Mouse (Mus musculus): ENCODE measurements around the gene Syngr3. TPM values are rescaled to one million over a fixed set of nuclear protein-coding genes. Genes with fewer than 3 reads are reported as not detected.
A peak's percentile ranks its signal among the peaks of the same experiment; 100 is the strongest.
"Not testable (repeated sequence)": the region's sequence is repeated elsewhere in the genome, so short reads cannot be mapped to it uniquely, and the experiment has no call there.

The Syngr3 gene
- total RNA-seq, 1 experiment, result 4.1 TPM

DNA sequence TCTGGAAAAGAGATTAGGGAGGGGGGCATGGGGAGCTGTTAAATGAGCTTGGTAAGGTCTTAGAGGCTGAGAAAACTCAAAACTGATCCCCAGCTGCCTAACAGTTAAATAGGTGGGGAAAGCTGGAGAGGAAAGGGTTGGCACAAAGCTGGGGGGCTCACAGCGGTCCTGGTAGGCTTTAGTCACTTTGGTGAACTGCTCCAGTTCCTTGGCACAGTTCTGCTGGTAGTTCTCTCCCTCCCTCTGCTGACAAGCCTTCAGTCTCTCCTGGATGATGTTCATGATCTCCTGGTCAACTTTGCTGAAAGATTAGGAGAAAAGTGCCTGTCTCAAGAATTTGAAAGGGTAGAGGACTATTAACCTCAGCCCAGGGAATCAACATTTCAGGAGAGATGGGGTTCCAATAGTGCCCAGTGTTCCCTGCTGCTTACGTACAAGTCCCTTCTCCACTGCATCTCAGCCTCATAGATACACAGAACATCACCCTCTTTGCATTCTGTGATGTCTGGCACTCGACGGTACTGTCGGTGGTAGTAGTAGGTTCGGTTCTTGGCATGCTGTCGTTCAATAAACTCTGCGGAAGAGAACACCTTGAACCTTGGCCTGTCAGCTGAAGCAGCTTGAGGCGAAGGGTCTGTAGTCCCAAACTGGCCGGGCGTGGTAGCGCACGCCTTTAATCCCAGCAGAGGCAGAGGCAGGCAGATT lies 32.6 kb upstream of the Syngr3 start:
- in situ Hi-C loops (cut with MboI; ENCODE audit: low sequenced_read_pairs in 2 of 2, unreplicated experiment in 2 of 2), result no loop called here
- Histone ChIP-seq H3K27ac (ENCODE audit: insufficient read depth, low read depth, low read length, poor library complexity, severe bottlenecking) (no peak overlapping the region), H3K4me1 (ENCODE audit: control insufficient read depth in 2 of 2, insufficient read depth in 2 of 2, low read length in 2 of 2, poor library complexity in 1 of 2) (peaks cover 0 to 2% of the 10 kb centered on the region in 2 experiments; a peak in 1 of 4 replicates), H3K4me3 (ENCODE audit: insufficient read depth in 1 of 2, low read depth in 1 of 2, low read length in 2 of 2, poor library complexity in 1 of 2, severe bottlenecking in 1 of 2) (peak overlapping the region; percentile 58 to 76), H3K36me3 (ENCODE audit: control insufficient read depth, insufficient read depth, low read length, poor library complexity, severe bottlenecking) (peaks cover 33% of the 10 kb centered on the region), H3K9ac (ENCODE audit: insufficient read depth, low read depth, low read length, poor library complexity, severe bottlenecking) (peak overlapping the region; percentile 36; the same call in 1 of the 2 replicates), H3K9me3 (ENCODE audit: control insufficient read depth, insufficient read depth, low read depth, low read length) (no peaks in the 10 kb centered on the region)
- DNase-seq (ENCODE audit: low read depth, low spot score), result no peak
- peak; percentile 65; the same call in 1 of the 2 replicates for TF ChIP-seq CHD2 (IDR thresholded peaks at IDR 0.05; ENCODE audit: low read depth, low read length)
- TF ChIP-seq HCFC1 (IDR thresholded peaks at IDR 0.05; ENCODE audit: borderline replicate concordance, insufficient read depth, low read length), result no peak
- TF ChIP-seq ZNF384 (IDR thresholded peaks at IDR 0.05; ENCODE audit: low read depth, low read length), result no peak
- TF ChIP-seq MAFK (IDR thresholded peaks at IDR 0.05; ENCODE audit: insufficient read depth, low read depth, low read length), result no peak

DNA sequence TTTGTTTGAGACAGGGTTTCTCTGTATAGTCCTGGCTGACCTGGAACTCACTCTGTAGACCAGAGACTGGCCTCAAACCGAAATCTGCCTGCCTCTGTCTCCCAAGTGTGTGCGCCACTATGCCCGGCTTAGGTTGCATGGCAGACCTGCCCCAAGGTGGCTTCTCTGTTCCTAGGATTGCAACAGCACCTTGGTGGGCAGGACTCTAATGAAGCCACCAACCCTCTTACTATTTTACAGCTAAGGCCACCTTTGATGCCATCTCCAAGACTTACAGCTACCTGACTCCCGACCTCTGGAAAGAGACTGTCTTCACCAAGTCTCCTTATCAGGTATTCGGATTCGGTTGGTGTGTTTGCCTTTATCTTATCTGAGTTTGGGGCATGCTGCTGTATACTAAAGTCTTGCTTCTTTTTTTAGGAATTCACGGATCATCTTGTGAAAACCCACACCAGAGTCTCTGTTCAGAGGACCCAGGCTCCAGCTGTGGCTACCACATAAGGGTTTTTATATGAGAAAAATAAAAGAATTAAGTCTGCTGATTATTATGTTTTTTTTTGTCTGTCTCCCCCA lies 31.7 kb upstream of the Syngr3 start:
- Histone ChIP-seq H3K4me3 (ENCODE audit: insufficient read depth in 1 of 2, low read depth in 1 of 2, low read length in 2 of 2, poor library complexity in 1 of 2, severe bottlenecking in 1 of 2) (peak overlapping the region; percentile 58 to 76), H3K9ac (ENCODE audit: insufficient read depth, low read depth, low read length, poor library complexity, severe bottlenecking) (peak overlapping the region; percentile 81), H3K36me3 (ENCODE audit: control insufficient read depth, insufficient read depth, low read length, poor library complexity, severe bottlenecking) (peaks cover 36% of the 10 kb centered on the region)
- in situ Hi-C loops (cut with MboI; ENCODE audit: low sequenced_read_pairs in 2 of 2, unreplicated experiment in 2 of 2); DNase-seq (ENCODE audit: low read depth, low spot score); H3K9me3 ChIP-seq (ENCODE audit: control insufficient read depth, insufficient read depth, low read depth, low read length); H3K27ac ChIP-seq (ENCODE audit: insufficient read depth, low read depth, low read length, poor library complexity, severe bottlenecking); H3K4me1 ChIP-seq (ENCODE audit: control insufficient read depth in 2 of 2, insufficient read depth in 2 of 2, low read length in 2 of 2, poor library complexity in 1 of 2): not testable (repeated sequence)

DNA sequence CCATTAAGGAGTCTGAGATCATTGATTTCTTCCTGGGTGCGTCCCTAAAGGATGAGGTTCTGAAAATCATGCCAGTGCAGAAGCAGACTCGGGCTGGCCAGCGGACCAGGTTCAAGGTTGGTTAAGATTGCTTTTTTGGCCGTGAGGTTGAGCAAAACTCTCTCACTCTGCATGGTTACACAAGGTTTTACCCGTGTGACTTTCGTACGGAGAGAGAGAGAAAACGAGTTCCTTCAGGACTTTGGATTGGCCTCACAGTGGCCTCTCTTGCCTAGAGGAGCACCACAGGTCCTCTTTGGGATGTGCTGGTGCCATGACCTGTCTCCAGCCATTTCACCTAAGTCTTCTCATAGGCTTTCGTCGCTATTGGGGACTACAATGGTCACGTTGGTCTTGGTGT lies 30.9 kb upstream of the Syngr3 start:
- H3K27ac ChIP-seq (ENCODE audit: insufficient read depth, low read depth, low read length, poor library complexity, severe bottlenecking); H3K9me3 ChIP-seq (ENCODE audit: control insufficient read depth, insufficient read depth, low read depth, low read length); DNase-seq (ENCODE audit: low read depth, low spot score); in situ Hi-C loops (cut with MboI; ENCODE audit: low sequenced_read_pairs in 2 of 2, unreplicated experiment in 2 of 2); H3K4me1 ChIP-seq (ENCODE audit: control insufficient read depth in 2 of 2, insufficient read depth in 2 of 2, low read length in 2 of 2, poor library complexity in 1 of 2): not testable (repeated sequence)
- H3K4me3 ChIP-seq (ENCODE audit: insufficient read depth in 1 of 2, low read depth in 1 of 2, low read length in 2 of 2, poor library complexity in 1 of 2, severe bottlenecking in 1 of 2), result peak overlapping the region; percentile 67 to 82
- peak overlapping the region; percentile 82 for H3K9ac ChIP-seq (ENCODE audit: insufficient read depth, low read depth, low read length, poor library complexity, severe bottlenecking)
- peaks cover 43% of the 10 kb centered on the region for H3K36me3 ChIP-seq (ENCODE audit: control insufficient read depth, insufficient read depth, low read length, poor library complexity, severe bottlenecking)

DNA sequence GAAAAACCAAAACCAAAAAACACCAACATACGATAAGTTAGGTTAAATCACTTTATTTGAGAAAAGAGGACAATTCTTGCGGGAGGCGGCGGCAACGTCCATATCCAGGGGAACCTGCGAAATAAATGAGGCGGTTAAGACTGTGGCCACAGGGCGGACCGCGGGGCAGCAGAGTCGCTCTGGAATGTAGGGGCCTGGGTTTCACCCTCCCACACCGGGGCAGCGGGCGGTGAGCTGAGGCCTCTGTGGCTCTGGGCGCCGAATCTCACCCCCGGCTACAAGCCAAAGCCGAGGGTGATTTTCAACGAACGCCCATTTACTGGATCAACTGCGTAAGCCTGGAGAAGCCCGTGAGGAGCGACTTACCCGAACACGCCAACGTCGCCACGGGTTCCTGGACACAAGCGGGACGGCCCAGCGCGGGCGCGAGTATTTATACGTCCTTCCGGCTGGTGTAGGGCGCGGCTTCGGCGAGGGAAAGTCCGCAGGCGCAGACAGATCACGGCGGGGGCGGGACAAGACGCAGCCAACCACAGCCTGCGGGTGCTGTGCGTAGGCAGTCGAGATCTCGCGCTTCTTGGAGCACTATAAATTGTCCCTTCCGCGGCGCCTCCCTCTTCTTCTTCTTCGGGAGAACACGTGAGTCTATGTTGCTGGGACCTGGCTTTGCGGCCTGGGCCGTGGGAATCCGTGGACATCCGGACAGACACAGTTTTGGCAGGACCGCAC lies 29.9 kb upstream of the Syngr3 start:
- H3K9ac ChIP-seq (ENCODE audit: insufficient read depth, low read depth, low read length, poor library complexity, severe bottlenecking), result peak overlapping the region; percentile 90
- H3K9me3 ChIP-seq (ENCODE audit: control insufficient read depth, insufficient read depth, low read depth, low read length), result no peaks in the 10 kb centered on the region
- peak overlapping the region; percentile 82 to 87 for H3K4me3 ChIP-seq (ENCODE audit: insufficient read depth in 1 of 2, low read depth in 1 of 2, low read length in 2 of 2, poor library complexity in 1 of 2, severe bottlenecking in 1 of 2)
- DNase-seq (ENCODE audit: low read depth, low spot score), result peak; percentile 96
- no peak for TF ChIP-seq ZNF384 (IDR thresholded peaks at IDR 0.05; ENCODE audit: low read depth, low read length)
- peak; percentile 95 for TF ChIP-seq CHD2 (IDR thresholded peaks at IDR 0.05; ENCODE audit: low read depth, low read length)
- TF ChIP-seq ZC3H11A (IDR thresholded peaks at IDR 0.05; ENCODE audit: borderline replicate concordance, low read depth, low read length), result no peak
- TF ChIP-seq HCFC1 (IDR thresholded peaks at IDR 0.05; ENCODE audit: borderline replicate concordance, insufficient read depth, low read length), result peak; percentile 79
- TF ChIP-seq MAFK (IDR thresholded peaks at IDR 0.05; ENCODE audit: insufficient read depth, low read depth, low read length), result no peak
- H3K36me3 ChIP-seq (ENCODE audit: control insufficient read depth, insufficient read depth, low read length, poor library complexity, severe bottlenecking), result peaks cover 43% of the 10 kb centered on the region
- H3K4me1 ChIP-seq (ENCODE audit: control insufficient read depth in 2 of 2, insufficient read depth in 2 of 2, low read length in 2 of 2, poor library complexity in 1 of 2), result peaks cover 0 to 4% of the 10 kb centered on the region in 2 experiments; a peak in 1 of 4 replicates
- peak overlapping the region; percentile 73 for H3K27ac ChIP-seq (ENCODE audit: insufficient read depth, low read depth, low read length, poor library complexity, severe bottlenecking)
- in situ Hi-C loops (cut with MboI; ENCODE audit: low sequenced_read_pairs in 2 of 2, unreplicated experiment in 2 of 2), result no loop called here

DNA sequence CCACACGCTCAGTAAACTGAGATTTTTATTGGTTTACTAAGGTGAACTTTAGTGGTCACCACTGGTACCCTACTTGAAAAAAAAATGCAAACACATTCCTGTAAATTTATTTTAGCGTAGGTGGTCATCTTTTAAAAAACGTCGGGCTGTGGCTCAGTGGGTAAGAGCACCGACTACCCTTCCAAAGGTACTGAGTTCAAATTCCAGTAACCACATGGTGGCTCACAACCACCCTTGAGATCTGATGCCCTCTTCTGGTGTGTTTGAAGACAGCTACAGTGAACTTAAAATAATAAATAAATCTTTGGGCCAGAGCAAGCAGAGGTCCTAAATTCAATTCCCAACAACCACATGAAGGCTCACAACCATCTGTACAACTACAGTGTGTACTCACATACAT lies 29.2 kb upstream of the Syngr3 start:
- H3K27ac ChIP-seq (ENCODE audit: insufficient read depth, low read depth, low read length, poor library complexity, severe bottlenecking); H3K4me1 ChIP-seq (ENCODE audit: control insufficient read depth in 2 of 2, insufficient read depth in 2 of 2, low read length in 2 of 2, poor library complexity in 1 of 2); DNase-seq (ENCODE audit: low read depth, low spot score); in situ Hi-C loops (cut with MboI; ENCODE audit: low sequenced_read_pairs in 2 of 2, unreplicated experiment in 2 of 2); H3K9me3 ChIP-seq (ENCODE audit: control insufficient read depth, insufficient read depth, low read depth, low read length): not testable (repeated sequence)
- Histone ChIP-seq H3K9ac (ENCODE audit: insufficient read depth, low read depth, low read length, poor library complexity, severe bottlenecking) (peak overlapping the region; percentile 90), H3K36me3 (ENCODE audit: control insufficient read depth, insufficient read depth, low read length, poor library complexity, severe bottlenecking) (peaks cover 43% of the 10 kb centered on the region), H3K4me3 (ENCODE audit: insufficient read depth in 1 of 2, low read depth in 1 of 2, low read length in 2 of 2, poor library complexity in 1 of 2, severe bottlenecking in 1 of 2) (peak overlapping the region; percentile 77 to 87)
